Mouse (Mus musculus): Measurements from ENCODE around the gene Nisch. TPM values are rescaled to one million over a fixed set of nuclear protein-coding genes. Genes with fewer than 3 reads are reported as not detected.

The Nisch gene
- polyA plus RNA-seq, 1 experiment from 2014 or later = 439 TPM

GRCm38 (mm10) chr14:31166827-31167226, 49.9 kb downstream of the Nisch start:
- ATAC-seq (ENCODE audit: low FRiP score) = no peak
- no peaks in the 10 kb centered on the region for H3K9me3 ChIP-seq
- no peak overlapping the region for H3K4me2 ChIP-seq
- H3K27me3 ChIP-seq = no peaks in the 10 kb centered on the region
- 72% methylated on average over 9 of the region's 9 CpGs for WGBS
- peaks cover 16% of the 10 kb centered on the region for H3K36me3 ChIP-seq (replicated peaks)
- no peak overlapping the region for H3K9ac ChIP-seq
- no peak overlapping the region for H3K27ac ChIP-seq
- no peak overlapping the region for H3K4me3 ChIP-seq (replicated peaks)
- 0 out of 2 replicates have a peak, but pooled peaks cover 2% of the 10 kb centered on the region for H3K4me1 ChIP-seq

GRCm38 (mm10) chr14:31165991-31166630, 50.6 kb downstream of the Nisch start:
- Histone ChIP-seq H3K27ac (no peak overlapping the region), H3K4me3 (replicated peaks) (no peak overlapping the region), H3K9me3 (no peaks in the 10 kb centered on the region), H3K9ac (no peak overlapping the region), H3K27me3 (no peaks in the 10 kb centered on the region), H3K4me2 (no peak overlapping the region), H3K36me3 (replicated peaks) (peaks cover 9% of the 10 kb centered on the region), H3K4me1 (0 out of 2 replicates have a peak, but pooled peaks cover 2% of the 10 kb centered on the region)
- ATAC-seq (ENCODE audit: low FRiP score) = no peak
- 78% methylated on average over 10 of the region's 10 CpGs for WGBS

- H3K27me3 ChIP-seq = no peaks in the 10 kb centered on the region
- no peak for ATAC-seq (ENCODE audit: low FRiP score)
- H3K9me3 ChIP-seq = no peaks in the 10 kb centered on the region
- H3K27ac ChIP-seq = no peak overlapping the region
- 0 out of 2 replicates have a peak, but pooled peaks cover 2% of the 10 kb centered on the region for H3K4me1 ChIP-seq
- H3K36me3 ChIP-seq (replicated peaks) = peaks cover 3% of the 10 kb centered on the region
- H3K4me2 ChIP-seq = no peak overlapping the region
- H3K4me3 ChIP-seq (replicated peaks) = no peak overlapping the region
- WGBS = 62% methylated on average over 7 of the region's 7 CpGs
- no peak overlapping the region for H3K9ac ChIP-seq
Measured at GRCm38 (mm10) chr14:31165458-31165857, 51.3 kb downstream of the Nisch start.

- H3K36me3 ChIP-seq (replicated peaks) = no peaks in the 10 kb centered on the region
- no peak overlapping the region for H3K4me2 ChIP-seq
- H3K9ac ChIP-seq = no peak overlapping the region
- H3K9me3 ChIP-seq = no peaks in the 10 kb centered on the region
- H3K4me1 ChIP-seq = 0 out of 2 replicates have a peak, but pooled peaks cover 2% of the 10 kb centered on the region
- no peaks in the 10 kb centered on the region for H3K27me3 ChIP-seq
- WGBS = 74% methylated on average over 2 of the region's 2 CpGs
- H3K4me3 ChIP-seq (replicated peaks) = no peak overlapping the region
- no peak for ATAC-seq (ENCODE audit: low FRiP score)
- H3K27ac ChIP-seq = no peak overlapping the region
Measured at GRCm38 (mm10) chr14:31165010-31165409, 51.7 kb downstream of the Nisch start.

- no peak overlapping the region for H3K4me3 ChIP-seq (replicated peaks)
- H3K27me3 ChIP-seq = no peaks in the 10 kb centered on the region
- no peaks in the 10 kb centered on the region for H3K36me3 ChIP-seq (replicated peaks)
- no peak for ATAC-seq (ENCODE audit: low FRiP score)
- no peak overlapping the region for H3K4me2 ChIP-seq
- no peaks in the 10 kb centered on the region for H3K9me3 ChIP-seq
- H3K4me1 ChIP-seq = 0 out of 2 replicates have a peak, but pooled peaks cover 2% of the 10 kb centered on the region
- 84% methylated on average over 8 of the region's 8 CpGs for WGBS
- H3K9ac ChIP-seq = no peak overlapping the region
- H3K27ac ChIP-seq = no peak overlapping the region
Measured at GRCm38 (mm10) chr14:31164067-31164466, 52.7 kb downstream of the Nisch start.

- H3K27ac ChIP-seq = no peak overlapping the region
- no peaks in the 10 kb centered on the region for H3K9me3 ChIP-seq
- no peaks in the 10 kb centered on the region for H3K36me3 ChIP-seq (replicated peaks)
- no peak overlapping the region for H3K9ac ChIP-seq
- no peak for ATAC-seq (ENCODE audit: low FRiP score)
- no peak overlapping the region for H3K4me2 ChIP-seq
- H3K27me3 ChIP-seq = no peaks in the 10 kb centered on the region
- WGBS = 70% methylated on average over 10 of the region's 10 CpGs
- 0 out of 2 replicates have a peak, but pooled peaks cover 2% of the 10 kb centered on the region for H3K4me1 ChIP-seq
- H3K4me3 ChIP-seq (replicated peaks) = no peak overlapping the region
Measured at GRCm38 (mm10) chr14:31161638-31162037, 55.1 kb downstream of the Nisch start.

- Histone ChIP-seq H3K4me3 (replicated peaks) (no peak overlapping the region), H3K27me3 (no peaks in the 10 kb centered on the region), H3K9me3 (no peaks in the 10 kb centered on the region), H3K4me1 (0 out of 2 replicates have a peak, but pooled peaks cover 2% of the 10 kb centered on the region), H3K9ac (no peak overlapping the region), H3K4me2 (no peak overlapping the region), H3K36me3 (replicated peaks) (no peaks in the 10 kb centered on the region), H3K27ac (no peak overlapping the region)
- WGBS = 94% methylated on average over 7 of the region's 7 CpGs
- no peak for ATAC-seq (ENCODE audit: low FRiP score)
Measured at GRCm38 (mm10) chr14:31161191-31161590, 55.6 kb downstream of the Nisch start.

- H3K27ac ChIP-seq = no peak overlapping the region
- H3K36me3 ChIP-seq (replicated peaks) = no peaks in the 10 kb centered on the region
- no peaks in the 10 kb centered on the region for H3K27me3 ChIP-seq
- H3K4me1 ChIP-seq = 0 out of 2 replicates have a peak, but pooled peaks cover under 1% of the 10 kb centered on the region
- H3K9me3 ChIP-seq = no peaks in the 10 kb centered on the region
- WGBS = 85% methylated on average over 27 of the region's 27 CpGs
- ATAC-seq (ENCODE audit: low FRiP score) = no peak
- no peak overlapping the region for H3K9ac ChIP-seq
- no peak overlapping the region for H3K4me2 ChIP-seq
- H3K4me3 ChIP-seq (replicated peaks) = no peak overlapping the region
Measured at GRCm38 (mm10) chr14:31160196-31161150, 56.3 kb downstream of the Nisch start.

- ATAC-seq (ENCODE audit: low FRiP score) = no peak
- no peaks in the 10 kb centered on the region for H3K4me1 ChIP-seq
- H3K27ac ChIP-seq = no peak overlapping the region
- H3K9me3 ChIP-seq = no peaks in the 10 kb centered on the region
- H3K4me3 ChIP-seq (replicated peaks) = no peak overlapping the region
- H3K36me3 ChIP-seq (replicated peaks) = peaks cover 23% of the 10 kb centered on the region
- no peak overlapping the region for H3K4me2 ChIP-seq
- H3K27me3 ChIP-seq = no peaks in the 10 kb centered on the region
- no peak overlapping the region for H3K9ac ChIP-seq
- WGBS = 93% methylated on average over 11 of the region's 11 CpGs
Measured at GRCm38 (mm10) chr14:31145694-31146093, 71.1 kb downstream of the Nisch start.

GRCm38 (mm10) chr14:31141011-31141410, 75.7 kb downstream of the Nisch start:
- H3K4me3 ChIP-seq (replicated peaks) = no peak overlapping the region
- H3K9ac ChIP-seq = no peak overlapping the region
- H3K4me2 ChIP-seq = no peak overlapping the region
- no peak for ATAC-seq (ENCODE audit: low FRiP score)
- H3K4me1 ChIP-seq = no peaks in the 10 kb centered on the region
- H3K9me3 ChIP-seq = no peaks in the 10 kb centered on the region
- 96% methylated on average over 14 of the region's 14 CpGs for WGBS
- no peak overlapping the region for H3K27ac ChIP-seq
- H3K27me3 ChIP-seq = no peaks in the 10 kb centered on the region
- peaks cover 70% of the 10 kb centered on the region for H3K36me3 ChIP-seq (replicated peaks)

GRCm38 (mm10) chr14:31140141-31140540, 76.6 kb downstream of the Nisch start:
- no peaks in the 10 kb centered on the region for H3K27me3 ChIP-seq
- no peaks in the 10 kb centered on the region for H3K9me3 ChIP-seq
- 93% methylated on average over 15 of the region's 15 CpGs for WGBS
- no peak overlapping the region for H3K4me2 ChIP-seq
- no peak overlapping the region for H3K27ac ChIP-seq
- H3K4me3 ChIP-seq (replicated peaks) = no peak overlapping the region
- no peak for ATAC-seq (ENCODE audit: low FRiP score)
- H3K4me1 ChIP-seq = no peaks in the 10 kb centered on the region
- H3K9ac ChIP-seq = no peak overlapping the region
- H3K36me3 ChIP-seq (replicated peaks) = peaks cover 79% of the 10 kb centered on the region

- H3K4me2 ChIP-seq = no peak overlapping the region
Measured at GRCm38 (mm10) chr14:31139666-31140065, 77.1 kb downstream of the Nisch start.

More at GRCm38 (mm10) chr14:31139666-31140065, 77.1 kb downstream of the Nisch start:
- no peak overlapping the region for H3K4me3 ChIP-seq (replicated peaks)
- no peak overlapping the region for H3K27ac ChIP-seq
- ATAC-seq (ENCODE audit: low FRiP score) = no peak
- H3K27me3 ChIP-seq = no peaks in the 10 kb centered on the region
- no peak overlapping the region for H3K9ac ChIP-seq
- H3K9me3 ChIP-seq = no peaks in the 10 kb centered on the region
- WGBS = 91% methylated on average over 12 of the region's 12 CpGs
- H3K4me1 ChIP-seq = no peaks in the 10 kb centered on the region
- H3K36me3 ChIP-seq (replicated peaks) = peaks cover 84% of the 10 kb centered on the region

All from forebrain, embryonic 12.5 days (tissue).